Mouse (Mus musculus): ENCODE data around the gene Gm2115. TPM values are rescaled to one million over a fixed set of nuclear protein-coding genes. Genes with fewer than 3 reads are reported as not detected.

The Gm2115 gene
- 10 to 100 TPM; 24.2 to 25.7 TPM for total RNA-seq (2021)
- long read RNA-seq, full-length matches to known transcripts: 2 of 7 reads
- long read RNA-seq, partial matches to known transcripts: 2 of 7 reads
- long read RNA-seq, other reads (novel, unspliced or antisense): 3 of 7 reads

- peak; percentile 43 to 57 for DNase-seq (ENCODE audit: low spot score in 2 of 2)
Measured at GRCm38 (mm10) chr7:84528796-84529533, at the start of gene Gm2115. TSS of gene Gm2115 (plus strand) at chr7:84528954.

- no peak for DNase-seq (ENCODE audit: low spot score in 2 of 2)
Measured at GRCm38 (mm10) chr7:84483447-84484407, 45.0 kb upstream of the Gm2115 start.

DNA sequence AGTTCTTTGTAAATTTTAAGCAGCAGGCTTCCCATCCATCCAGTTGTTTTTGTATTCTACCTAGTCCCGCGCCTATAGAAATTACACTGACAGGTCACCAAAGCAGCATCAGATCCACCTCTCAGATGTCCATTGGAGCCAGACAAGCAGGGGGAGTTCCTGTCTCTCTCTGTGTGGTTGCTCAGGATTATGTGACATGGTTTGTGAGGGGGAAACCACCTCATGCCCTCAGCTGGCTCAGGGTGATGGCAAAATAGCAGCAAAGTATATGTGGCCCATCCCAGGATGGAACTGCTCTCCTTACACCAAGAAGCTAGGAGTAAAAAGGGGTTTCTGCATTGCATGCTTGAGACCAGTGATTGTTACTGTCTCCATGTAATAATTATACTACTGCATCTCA is 42.3 kb upstream of the Gm2115 start:
- DNase-seq (ENCODE audit: low spot score in 2 of 2): no peak

DNA sequence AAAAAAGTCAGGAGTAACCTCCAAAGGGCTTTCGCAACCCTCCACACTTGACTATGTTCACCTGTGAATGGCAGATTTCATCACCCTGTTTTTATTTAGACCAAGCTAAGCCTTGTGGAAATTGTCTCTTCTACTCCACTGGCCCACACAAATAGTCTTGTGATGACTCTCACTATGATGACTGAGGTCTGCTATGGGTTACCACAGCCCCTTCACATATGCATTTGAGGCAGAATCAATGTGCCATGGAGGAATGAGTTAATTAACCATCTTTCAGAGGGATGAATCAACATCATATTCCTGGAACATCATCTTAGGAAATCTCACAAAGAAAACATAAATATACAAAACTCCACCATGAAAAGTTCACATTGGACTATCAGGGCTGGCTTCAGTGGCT is 25.6 kb upstream of the Gm2115 start:
- no peak for DNase-seq (ENCODE audit: low spot score in 2 of 2)

- no peak for DNase-seq (ENCODE audit: low spot score in 2 of 2)
Measured at GRCm38 (mm10) chr7:84518533-84519198, 10.1 kb upstream of the Gm2115 start.

DNA sequence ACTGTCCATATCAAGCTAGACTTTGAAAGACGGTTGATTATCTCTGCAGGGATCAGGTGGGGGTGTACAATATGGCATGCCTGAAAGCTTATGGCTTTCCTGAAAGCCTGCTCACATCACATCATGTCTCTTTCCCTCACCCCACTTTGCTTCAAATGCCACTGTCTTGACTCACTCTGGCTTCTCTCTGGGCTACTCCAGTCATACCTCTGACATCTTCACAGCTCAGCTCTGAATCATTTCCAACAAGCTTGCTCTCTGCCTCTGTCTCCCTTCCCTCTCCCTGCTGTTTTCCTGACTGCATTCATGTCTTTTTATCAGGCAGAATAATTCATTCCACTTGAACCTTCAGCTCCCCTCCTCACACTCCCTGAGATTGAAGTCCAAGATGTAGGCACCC is 7.4 kb upstream of the Gm2115 start:
- DNase-seq (ENCODE audit: low spot score in 2 of 2): no peak

- DNase-seq (ENCODE audit: low spot score in 2 of 2): peak; percentile 27 to 34
Measured at GRCm38 (mm10) chr7:84522426-84522825, 6.3 kb upstream of the Gm2115 start.

DNA sequence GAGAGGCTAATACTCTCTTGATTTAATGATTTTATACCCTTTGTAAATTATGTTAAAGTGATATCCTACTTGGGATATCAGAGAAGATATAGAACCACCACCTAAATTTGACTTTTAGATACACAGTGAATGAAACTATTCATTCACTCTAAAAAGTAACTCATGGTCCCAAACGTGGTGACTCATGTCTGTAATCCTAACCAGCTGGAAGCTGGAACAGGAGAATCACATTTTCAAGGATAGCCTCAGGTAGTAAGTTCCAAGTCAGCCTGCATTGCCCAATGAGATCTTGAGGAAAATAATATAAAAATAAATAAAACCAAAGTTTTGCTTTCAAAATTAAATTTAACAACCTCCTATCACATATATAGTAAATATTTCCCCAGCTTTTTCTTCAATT is 2.6 kb upstream of the Gm2115 start:
- DNase-seq (ENCODE audit: low spot score in 2 of 2): no peak

GRCm38 (mm10) chr7:84532795-84533194 is 4.0 kb downstream of the Gm2115 start:
- DNase-seq (ENCODE audit: low spot score in 2 of 2): no peak

GRCm38 (mm10) chr7:84534632-84535031 is 5.9 kb downstream of the Gm2115 start:
- DNase-seq (ENCODE audit: low spot score in 2 of 2): no peak

DNA sequence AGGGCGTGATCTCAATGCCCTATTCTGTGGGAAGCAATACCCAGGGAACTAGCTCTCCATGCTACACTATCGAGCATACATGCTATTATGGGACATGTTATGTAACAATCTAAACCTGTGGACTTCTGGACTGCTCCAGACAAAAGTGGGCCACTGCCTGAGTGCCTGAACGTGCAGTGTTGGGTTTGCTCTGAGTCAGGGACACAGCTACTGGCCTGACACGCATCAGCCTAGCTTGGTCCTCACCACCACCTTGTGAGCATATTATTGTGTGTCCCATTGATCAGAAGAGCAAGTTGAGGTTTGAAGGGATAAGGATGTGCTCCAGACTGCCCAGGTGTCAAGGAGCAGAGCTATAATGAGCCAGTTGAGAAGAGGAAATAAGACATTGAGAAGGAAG is 16.2 kb downstream of the Gm2115 start:
- no peak for DNase-seq (ENCODE audit: low spot score in 2 of 2)

DNA sequence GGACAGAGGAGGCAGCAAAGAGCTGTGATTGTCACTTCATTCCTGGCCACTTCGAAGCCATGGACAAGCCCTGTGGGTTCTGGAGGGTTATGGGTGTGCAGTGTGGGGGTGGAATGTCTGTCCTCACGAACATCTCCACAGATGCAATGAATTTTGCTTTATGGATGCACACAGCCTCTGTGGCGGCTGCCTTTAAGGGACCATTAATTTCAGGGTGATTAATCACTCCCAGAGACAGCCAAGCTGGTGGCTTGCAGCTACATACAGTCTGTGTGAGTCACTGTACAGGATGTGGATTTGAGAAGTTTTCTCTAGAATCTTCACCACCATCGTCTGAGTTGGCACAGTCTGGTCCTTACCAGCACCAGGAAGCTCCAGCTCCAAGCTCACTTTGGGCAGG is 17.9 kb downstream of the Gm2115 start:
- no peak for DNase-seq (ENCODE audit: low spot score in 2 of 2)

DNA sequence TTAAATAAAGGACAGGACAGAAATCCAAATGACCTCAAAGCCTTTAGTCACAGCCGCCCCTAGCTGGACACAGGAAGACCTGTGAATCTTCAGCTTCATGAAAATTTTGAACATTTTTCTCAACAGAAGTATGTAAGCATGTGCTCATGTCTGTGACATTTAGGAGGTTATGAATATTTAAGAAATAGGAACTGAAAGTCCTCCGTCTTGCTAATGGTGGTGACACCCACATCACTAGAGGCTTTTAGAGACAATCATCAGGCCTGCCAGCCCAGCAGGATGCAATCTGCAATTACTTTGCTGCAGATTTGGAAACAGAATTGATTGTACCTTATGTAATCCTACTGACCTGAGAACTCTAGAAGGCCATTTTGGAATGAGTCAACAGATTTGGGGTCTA is 22.7 kb downstream of the Gm2115 start:
- peak in 1 of 2 experiments; percentile 5 for DNase-seq (ENCODE audit: low spot score in 2 of 2)

GRCm38 (mm10) chr7:84555294-84555693 is 26.5 kb downstream of the Gm2115 start:
- no peak for DNase-seq (ENCODE audit: low spot score in 2 of 2)

DNA sequence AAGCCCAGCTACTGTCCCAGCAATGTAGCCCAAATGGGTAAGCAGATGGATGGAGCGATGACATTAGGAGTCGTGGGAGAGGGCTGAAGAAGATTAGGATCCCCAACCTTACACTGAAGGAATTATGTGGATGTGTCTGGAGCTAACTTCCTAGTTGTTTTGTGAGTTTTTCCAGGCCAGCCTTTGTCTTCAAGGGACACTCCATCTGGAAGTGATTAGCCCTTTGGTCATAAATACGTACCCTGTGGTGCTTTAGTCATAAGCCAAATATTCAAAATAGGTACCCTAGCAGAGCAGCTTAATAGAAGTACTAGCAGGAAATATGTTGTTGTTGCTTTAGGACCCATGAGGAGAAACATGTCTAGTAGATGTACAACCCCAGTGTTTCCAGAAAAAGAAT is 28.6 kb downstream of the Gm2115 start:
- DNase-seq (ENCODE audit: low spot score in 2 of 2): no peak

DNA sequence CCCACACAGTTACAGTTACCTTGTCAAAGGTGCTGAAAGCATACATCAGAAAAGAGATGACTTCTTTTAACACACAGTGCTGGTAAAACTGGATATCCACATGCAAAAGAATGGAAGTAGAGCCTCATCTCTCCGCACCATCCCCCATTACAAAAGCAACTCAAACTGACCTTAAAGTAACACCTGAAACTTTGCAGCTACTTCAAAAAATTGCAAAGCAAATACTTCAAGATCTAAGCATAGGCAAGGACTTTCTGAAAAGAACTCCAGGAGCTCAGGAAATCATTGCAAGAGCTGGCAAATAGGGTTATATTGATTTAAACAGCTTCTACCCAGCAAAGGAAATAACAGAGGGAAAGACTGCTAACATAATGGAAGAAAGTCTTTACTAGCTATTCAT is 31.7 kb downstream of the Gm2115 start:
- DNase-seq (ENCODE audit: low spot score in 2 of 2): no peak

DNA sequence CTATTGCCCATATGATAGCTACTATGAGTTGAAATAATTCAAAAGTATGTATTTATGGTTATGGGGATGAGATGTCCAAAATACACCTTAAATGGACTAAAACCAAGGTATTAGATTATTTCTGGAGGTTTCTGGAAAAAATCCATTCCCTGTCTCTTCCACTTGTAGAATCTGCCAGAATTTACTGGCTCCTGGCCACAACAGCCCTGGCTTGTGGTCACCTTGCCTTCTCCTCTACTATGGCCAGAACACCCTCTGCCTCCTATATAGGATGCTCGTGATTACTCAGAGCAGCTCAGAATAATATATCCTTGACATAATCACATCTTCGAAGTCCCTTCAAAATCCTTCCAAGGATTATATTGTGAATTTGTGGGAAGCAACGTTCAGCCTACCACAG is 35.5 kb downstream of the Gm2115 start:
- no peak for DNase-seq (ENCODE audit: low spot score in 2 of 2)

GRCm38 (mm10) chr7:84566200-84566599 is 37.4 kb downstream of the Gm2115 start:
- DNase-seq (ENCODE audit: low spot score in 2 of 2): no peak

DNA sequence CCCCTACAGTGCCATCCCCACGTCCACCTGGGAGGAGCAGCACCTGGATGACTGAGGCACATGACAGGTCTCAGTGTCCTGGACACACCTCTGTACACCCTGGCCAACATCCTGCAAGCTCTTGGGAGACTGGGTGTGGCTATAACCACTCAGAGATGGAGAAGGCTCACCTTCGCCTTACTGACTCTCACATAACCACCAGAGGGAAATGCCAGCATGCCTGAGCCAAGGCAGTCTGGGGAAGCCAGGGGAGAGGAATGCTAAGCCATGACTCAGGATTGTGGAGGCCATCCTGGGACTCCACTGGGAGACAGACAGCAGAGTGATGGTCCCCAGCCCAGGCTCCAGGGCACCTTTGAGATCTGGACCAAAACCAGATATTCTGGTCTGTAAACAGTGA is 48.3 kb downstream of the Gm2115 start:
- DNase-seq (ENCODE audit: low spot score in 2 of 2): no peak

DNA sequence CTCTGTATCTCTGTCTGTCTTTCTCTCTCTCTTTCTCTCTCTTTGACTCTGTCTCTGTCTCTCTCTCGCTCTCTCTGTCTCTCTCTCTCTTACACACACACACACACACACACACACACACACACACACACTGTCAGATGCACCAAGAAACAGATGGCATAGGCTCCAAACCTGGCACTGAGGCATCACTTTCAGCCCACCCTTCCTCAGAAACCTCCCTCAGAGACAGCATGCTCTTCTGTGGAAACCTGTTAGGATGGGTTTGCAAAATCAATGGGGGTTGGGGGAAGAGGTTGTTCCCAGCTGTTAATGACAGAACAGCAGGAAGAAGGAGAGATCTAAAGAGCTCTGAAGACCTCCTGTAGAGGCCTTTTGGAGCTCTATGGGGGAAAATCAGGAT is 50.1 kb downstream of the Gm2115 start:
- DNase-seq (ENCODE audit: low spot score in 2 of 2): peak; percentile 24 to 28

DNA sequence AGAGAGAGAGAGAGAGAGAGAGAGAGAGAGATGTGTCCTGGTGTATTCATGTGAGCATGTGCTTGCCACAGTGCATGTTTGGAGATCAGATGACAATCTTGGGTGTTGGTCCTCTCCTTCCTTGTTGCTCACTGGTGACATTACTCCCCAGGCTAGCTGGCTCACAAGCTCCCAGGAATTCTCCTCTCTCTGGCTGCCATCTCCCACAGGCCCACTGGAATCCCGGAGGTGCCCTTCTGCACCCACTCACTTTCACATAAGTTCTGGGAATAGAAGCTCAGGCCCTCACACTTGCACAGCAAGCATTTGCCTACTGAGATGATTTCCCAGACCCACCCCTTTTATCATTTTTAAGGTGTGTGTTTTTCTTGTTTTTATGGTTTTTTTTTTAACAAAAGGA is 51.0 kb downstream of the Gm2115 start:
- no peak for DNase-seq (ENCODE audit: low spot score in 2 of 2)

DNA sequence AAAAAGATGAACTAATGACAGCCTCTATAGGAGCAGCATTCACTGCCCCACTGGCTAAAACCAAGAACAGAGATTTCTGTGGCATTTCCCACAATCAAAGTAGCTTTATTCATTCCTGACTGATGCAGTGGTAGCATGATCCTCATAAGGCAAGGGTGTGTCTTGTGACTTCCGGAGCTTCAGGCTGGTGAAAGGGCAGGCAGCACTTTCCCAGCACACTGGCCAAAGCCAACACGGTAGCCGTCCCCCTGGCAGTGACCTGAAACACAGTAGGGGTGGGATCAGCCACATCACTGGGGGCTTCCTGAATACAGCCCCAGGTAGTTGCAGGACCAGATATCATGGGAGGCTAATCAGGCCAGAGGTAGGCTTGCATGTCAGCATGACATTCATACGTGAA is 56.3 kb downstream of the Gm2115 start:
- no peak for DNase-seq (ENCODE audit: low spot score in 2 of 2)

Measured in layer of hippocampus, postnatal 10 days (tissue).